Comparison of ENCODE assay signal across 17 mouse cellular contexts in the genomic region with DNA sequence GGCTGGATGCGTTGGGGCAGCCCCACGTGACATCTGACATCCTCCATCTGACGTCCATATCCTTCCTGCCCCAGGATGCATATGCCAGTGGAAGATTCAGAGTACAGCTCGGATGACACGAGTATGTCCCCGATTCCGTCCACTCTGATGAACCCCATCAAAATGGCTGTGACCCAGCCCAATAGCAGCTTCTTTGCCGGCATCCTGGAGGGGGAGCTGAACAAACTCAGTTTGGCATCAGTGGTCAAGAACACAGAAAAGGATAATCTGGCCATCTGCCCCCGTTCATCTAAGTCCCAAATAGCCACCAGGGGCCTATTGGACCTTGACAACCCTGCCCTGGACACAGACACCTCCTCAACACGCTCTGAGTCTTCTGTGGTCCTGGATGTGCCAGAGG. TPM values are rescaled to one million over a fixed set of nuclear protein-coding genes. Genes with fewer than 3 reads are reported as not detected.
"Had no signal": no experiment of that assay in that cellular context is flagged by ENCODE, and none has a peak within 500 bp of the region (broad histone marks: within the 10 kb centered on the region; RNA-seq: fewer than 3 reads in every experiment).

No protein-coding gene starts in this region.

- H3K4me2 ChIP-seq: limb, embryonic 12.5 days; liver, embryonic 11.5 days; lung, embryonic 15.5 days; neural tube, embryonic 13.5 days had no signal

- H3K9ac ChIP-seq: limb, embryonic 12.5 days; lung, embryonic 15.5 days; neural tube, embryonic 13.5 days had no signal

- H3K4me1 ChIP-seq: limb, embryonic 12.5 days; lung, embryonic 15.5 days; midbrain, embryonic 10.5 days; neural tube, embryonic 13.5 days had no signal

- H3K4me3 ChIP-seq: layer of hippocampus, adult 2 months; limb, embryonic 12.5 days; lung, embryonic 15.5 days; midbrain, embryonic 10.5 days; neural tube, embryonic 13.5 days had no signal

- H3K27ac ChIP-seq: layer of hippocampus, adult 2 months; limb, embryonic 12.5 days; lung, embryonic 15.5 days; macrophage; midbrain, embryonic 10.5 days; neural tube, embryonic 13.5 days had no signal

- DNase-seq: lung, postnatal 14 days; retina, postnatal 1 day; right cerebral cortex, postnatal 4 days; spleen, adult 18-20 months; thymus, adult 2 months; thymus, postnatal 36 days had no signal

- H3K9me3 ChIP-seq: limb, embryonic 12.5 days; lung, embryonic 15.5 days; midbrain, embryonic 10.5 days; neural tube, embryonic 13.5 days had no signal

- H3K27me3 ChIP-seq: limb, embryonic 12.5 days; lung, embryonic 15.5 days had no signal

- ATAC-seq: intestine, postnatal 0 days; midbrain, embryonic 16.5 days had no signal

RNA-seq across cellular contexts. Expression of a gene that starts 5.6 kb away (rescaled TPM):
- total RNA-seq: layer of hippocampus, adult 2 months; layer of hippocampus, postnatal 10 days; left cerebral cortex, postnatal 36 days had no signal
- polyA plus RNA-seq: macrophage had no signal

RNA-seq across cellular contexts. Expression of a gene that starts 12.9 kb away (rescaled TPM):
- polyA plus RNA-seq: macrophage had no signal
